Mouse (Mus musculus): Measurements from ENCODE around the gene Tspyl4. TPM values are rescaled to one million over a fixed set of nuclear protein-coding genes. Genes with fewer than 3 reads are reported as not detected.

The Tspyl4 gene
- 0.74 and 1.5 TPM in 2 replicates for polyA plus RNA-seq (2012; rRNA removed; ENCODE audit: low replicate concordance)

DNA sequence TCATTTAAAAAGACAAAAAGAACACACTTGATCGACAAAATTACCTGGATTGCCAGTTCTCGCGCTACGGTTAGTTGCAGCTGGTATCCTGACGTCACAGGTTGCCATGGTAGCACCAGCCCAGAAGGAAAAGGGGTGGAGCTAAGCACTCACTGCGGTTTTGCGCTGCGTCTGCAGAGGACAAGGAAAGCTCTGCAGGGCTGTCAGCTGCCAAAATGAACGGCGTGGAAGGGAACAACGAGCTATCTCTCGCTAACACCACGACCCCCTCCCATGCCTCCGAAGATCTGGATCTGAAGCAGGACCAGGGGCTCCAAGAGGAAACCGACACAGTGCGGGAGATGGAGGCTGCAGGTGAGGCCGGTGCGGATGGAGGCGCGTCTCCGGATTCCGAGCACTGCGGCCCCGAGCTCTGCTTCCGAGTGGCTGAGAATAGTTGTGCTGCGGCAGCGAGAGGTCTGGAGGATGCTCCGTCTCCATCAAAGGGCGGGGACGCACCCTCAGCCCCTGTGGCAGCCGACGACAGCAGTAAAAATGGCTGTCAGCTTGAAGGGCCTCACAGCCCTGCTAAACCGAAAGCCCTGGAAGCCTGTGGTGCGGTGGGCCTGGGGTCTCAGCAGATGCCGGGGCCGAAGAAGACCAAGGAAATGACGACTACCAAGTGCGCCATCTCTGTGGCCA, at the start of gene Tspyl4:
TSS of gene Tspyl4 (plus strand) at position 144 of the 681 bp plus-strand sequence.

DNA sequence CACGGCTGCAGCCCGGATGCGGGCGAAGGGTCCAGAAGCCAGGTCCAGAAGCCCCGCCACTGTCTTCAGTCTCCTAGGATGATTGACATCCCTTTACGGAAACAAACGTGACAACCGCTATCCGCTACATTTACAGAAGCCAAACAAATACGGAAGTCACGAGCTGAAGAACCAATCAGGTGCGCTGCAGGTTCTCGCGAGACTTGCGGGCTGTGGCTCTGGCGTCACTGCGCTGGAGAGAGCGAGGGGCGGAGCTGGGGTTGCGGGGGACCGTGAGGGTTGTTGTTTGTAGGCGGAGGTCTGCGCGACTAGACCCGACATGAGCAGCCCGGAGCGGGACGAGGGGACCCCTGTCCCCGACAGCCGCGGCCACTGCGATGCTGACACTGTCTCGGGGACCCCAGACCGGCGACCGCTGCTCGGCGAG, 15.3 kb upstream of the Tspyl4 start, which contains the start of gene Tspyl1:
TSS of gene Tspyl1 (plus strand) at position 229 of the 427 bp plus-strand sequence.

Other genes starting within 250 kb of the Tspyl4 start
- gene Calhm5, start 200.9 kb upstream of the Tspyl4 start, polyA plus RNA-seq (2012; rRNA removed; ENCODE audit: low replicate concordance) = 0.07 and 0.09 TPM in 2 replicates
- gene Calhm6, start 169.5 kb upstream of the Tspyl4 start, polyA plus RNA-seq (2012; rRNA removed; ENCODE audit: low replicate concordance) = 1.6 and 3.3 TPM in 2 replicates
- gene Dse, start 89.7 kb upstream of the Tspyl4 start, polyA plus RNA-seq (2012; rRNA removed; ENCODE audit: low replicate concordance) = 0.51 and 2.0 TPM in 2 replicates
- 8.6 and 16.1 TPM in 2 replicates for gene Tspyl1, start 15.3 kb upstream of the Tspyl4 start, polyA plus RNA-seq (2012; rRNA removed; ENCODE audit: low replicate concordance)
- gene Col10a1, start 92.5 kb downstream of the Tspyl4 start, polyA plus RNA-seq (2012; rRNA removed; ENCODE audit: low replicate concordance) = not detected in 2 replicates
- gene Nt5dc1, start 121.1 kb downstream of the Tspyl4 start, polyA plus RNA-seq (2012; rRNA removed; ENCODE audit: low replicate concordance) = 1.5 and 2.3 TPM in 2 replicates
- gene Frk, start 186.0 kb downstream of the Tspyl4 start, polyA plus RNA-seq (2012; rRNA removed; ENCODE audit: low replicate concordance) = 6.1 and 6.4 TPM in 2 replicates